ENCODE assay signal across 8 mouse cellular contexts in the genomic region with DNA sequence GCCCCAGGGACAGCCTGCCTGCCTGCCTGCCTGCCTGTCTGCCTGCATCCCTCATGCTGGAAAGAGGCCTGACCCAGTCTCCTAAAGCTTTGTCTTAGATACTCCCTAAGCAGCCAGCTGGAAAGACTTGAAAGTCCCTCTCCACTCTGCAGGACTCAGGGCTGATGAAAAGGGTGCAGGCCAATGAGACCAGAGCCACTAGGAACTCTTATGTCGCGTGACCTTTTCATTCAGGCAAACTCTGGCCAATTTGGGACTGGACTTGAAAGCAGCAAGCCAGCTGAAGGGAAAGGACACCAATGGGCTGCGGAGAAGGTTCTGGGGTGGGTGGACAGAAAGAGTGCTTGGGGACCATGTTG. TPM values are rescaled to one million over a fixed set of nuclear protein-coding genes. Genes with fewer than 3 reads are reported as not detected.
DNase-seq lines count a peak whose midpoint lies in the region; ATAC-seq lines count a peak whose summit lies in the region.

No protein-coding gene starts in this region.

- no peak for DNase-seq in heart, postnatal 4 days
- DNase-seq in 3134 (ENCODE audit: extremely low read depth, insufficient read length, low spot score), result peak; percentile 84
- DNase-seq in embryonic facial prominence, embryonic 11.5 days (ENCODE audit: low spot score), result no peak
- no peak for DNase-seq in limb, embryonic 10.5 days (ENCODE audit: low spot score)
- no peak for DNase-seq in thymus, postnatal 14 days
- DNase-seq in left cerebral cortex, adult 18-20 months (ENCODE audit: low spot score in 2 of 2), result no peak
- no peak for DNase-seq in layer of hippocampus, adult 9-11 months

- peak overlapping the region; percentile 71 for H3K27ac ChIP-seq in heart, embryonic 13.5 days (replicated peaks)
- H3K27ac ChIP-seq in embryonic facial prominence, embryonic 11.5 days (replicated peaks; ENCODE audit: low read depth, low read length), result no peak overlapping the region
- H3K27ac ChIP-seq in limb, embryonic 10.5 days, result 0 out of 2 replicates have a peak overlapping the region, but pooled peaks have one; percentile 46

- H3K36me3 ChIP-seq in heart, embryonic 13.5 days, result peaks cover 31% of the 10 kb centered on the region
- H3K36me3 ChIP-seq in embryonic facial prominence, embryonic 11.5 days (replicated peaks; ENCODE audit: control insufficient read depth, insufficient read depth, low read depth, low read length), result no peaks in the 10 kb centered on the region
- peaks cover 2% of the 10 kb centered on the region; the same call in 1 of the 2 replicates for H3K36me3 ChIP-seq in limb, embryonic 10.5 days

- H3K9me3 ChIP-seq in heart, embryonic 13.5 days, result no peaks in the 10 kb centered on the region
- H3K9me3 ChIP-seq in embryonic facial prominence, embryonic 11.5 days (replicated peaks; ENCODE audit: control insufficient read depth, low read length), result no peaks in the 10 kb centered on the region
- no peaks in the 10 kb centered on the region for H3K9me3 ChIP-seq in limb, embryonic 10.5 days (replicated peaks)

- H3K4me3 ChIP-seq in heart, embryonic 13.5 days, result no peak overlapping the region
- H3K4me3 ChIP-seq in embryonic facial prominence, embryonic 11.5 days (ENCODE audit: low read depth, low read length), result no peak overlapping the region
- H3K4me3 ChIP-seq in limb, embryonic 10.5 days, result no peak overlapping the region

- ATAC-seq in heart, embryonic 13.5 days (ENCODE audit: extremely low read depth, insufficient number of reproducible peaks, low FRiP score, low TSS enrichment), result no peak
- ATAC-seq in embryonic facial prominence, embryonic 11.5 days (replicated peaks; ENCODE audit: insufficient number of reproducible peaks, low FRiP score, low TSS enrichment, low read depth), result no peak

- no peaks in the 10 kb centered on the region for H3K27me3 ChIP-seq in heart, embryonic 13.5 days (replicated peaks)
- no peaks in the 10 kb centered on the region for H3K27me3 ChIP-seq in embryonic facial prominence, embryonic 11.5 days (ENCODE audit: control insufficient read depth, insufficient read depth, low read length)
- no peaks in the 10 kb centered on the region for H3K27me3 ChIP-seq in limb, embryonic 10.5 days (ENCODE audit: low read depth, poor library complexity, severe bottlenecking)

- peak overlapping the region; percentile 51 for H3K9ac ChIP-seq in heart, embryonic 13.5 days
- H3K9ac ChIP-seq in embryonic facial prominence, embryonic 11.5 days (replicated peaks; ENCODE audit: low read length), result 0 out of 2 replicates have a peak overlapping the region, but pooled peaks have one; percentile 7

- no peak overlapping the region for H3K4me2 ChIP-seq in heart, embryonic 13.5 days
- H3K4me2 ChIP-seq in embryonic facial prominence, embryonic 11.5 days (ENCODE audit: low read depth, low read length), result no peak overlapping the region

- WGBS in heart, embryonic 13.5 days, result 72% methylated on average over 3 of the region's 3 CpGs
- 71% methylated on average over 3 of the region's 3 CpGs for WGBS in embryonic facial prominence, embryonic 11.5 days
- 82% methylated on average over 3 of the region's 3 CpGs for WGBS in limb, embryonic 10.5 days

- H3K4me1 ChIP-seq in heart, embryonic 13.5 days, result peaks cover 100% of the 10 kb centered on the region
- H3K4me1 ChIP-seq in embryonic facial prominence, embryonic 11.5 days (ENCODE audit: control insufficient read depth, insufficient read depth, low read length), result peaks cover 3% of the 10 kb centered on the region
- H3K4me1 ChIP-seq in limb, embryonic 10.5 days, result peaks cover 28% of the 10 kb centered on the region

RNA-seq across cellular contexts. Expression of a gene that starts 47.7 kb away (rescaled TPM):
- polyA plus RNA-seq in heart, embryonic 13.5 days (2015; fragmentation: Nextera tagmentation; extraction: Ambion mirVana), result 2.3 and 2.6 TPM in 2 replicates
- 10 to 100 TPM; 39.5 to 45.8 TPM for total RNA-seq in heart, postnatal 4 days (2021)
- 3.5 and 4.6 TPM in 2 replicates for polyA plus RNA-seq in embryonic facial prominence, embryonic 11.5 days (2014; fragmentation: Nextera tagmentation; extraction: Ambion mirVana)
- polyA plus RNA-seq in limb, embryonic 10.5 days (2016; fragmentation: Nextera tagmentation; extraction: Ambion mirVana), result 0.69 and 1.2 TPM in 2 replicates
- total RNA-seq in left cerebral cortex, adult 18-20 months (2021), result 10 to 100 TPM; 87.8 to 89.7 TPM
